Mouse (Mus musculus): ENCODE results near the gene Fbxl5.

The Fbxl5 gene

GRCm38 (mm10) chr5:43781977-43782930 is 39.2 kb downstream of the Fbxl5 start:
- peak; percentile 91 for DNase-seq (ENCODE audit: low read depth)

DNA sequence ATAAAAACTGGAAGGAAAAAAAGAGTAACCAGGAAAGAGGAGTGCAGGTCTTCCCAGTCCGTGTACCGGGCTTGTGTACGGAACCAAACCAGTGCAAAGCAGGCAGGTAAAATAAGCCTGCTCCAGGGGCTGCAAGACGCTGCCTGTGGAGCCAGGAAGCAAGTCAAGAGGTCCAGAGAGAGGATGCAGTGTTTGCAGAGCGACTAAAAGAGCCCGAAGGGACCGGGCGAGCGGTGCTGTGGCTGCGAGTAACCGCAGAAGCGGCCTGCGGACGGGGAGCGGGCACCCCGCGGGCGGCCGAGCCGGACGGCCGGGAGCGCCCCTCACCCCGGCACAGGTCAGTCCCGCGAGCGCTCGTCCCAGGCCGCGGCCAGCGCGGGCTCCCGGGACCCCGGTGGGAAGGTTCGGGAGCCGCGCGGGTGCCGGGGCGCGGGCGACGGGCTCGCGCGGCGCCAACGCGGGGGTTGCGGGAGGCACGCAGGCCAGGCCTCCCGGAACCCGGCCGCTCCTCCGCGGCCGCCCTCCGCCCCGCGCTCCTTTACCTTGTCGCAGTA is 39.9 kb downstream of the Fbxl5 start:
- DNase-seq (ENCODE audit: low read depth): no peak

DNA sequence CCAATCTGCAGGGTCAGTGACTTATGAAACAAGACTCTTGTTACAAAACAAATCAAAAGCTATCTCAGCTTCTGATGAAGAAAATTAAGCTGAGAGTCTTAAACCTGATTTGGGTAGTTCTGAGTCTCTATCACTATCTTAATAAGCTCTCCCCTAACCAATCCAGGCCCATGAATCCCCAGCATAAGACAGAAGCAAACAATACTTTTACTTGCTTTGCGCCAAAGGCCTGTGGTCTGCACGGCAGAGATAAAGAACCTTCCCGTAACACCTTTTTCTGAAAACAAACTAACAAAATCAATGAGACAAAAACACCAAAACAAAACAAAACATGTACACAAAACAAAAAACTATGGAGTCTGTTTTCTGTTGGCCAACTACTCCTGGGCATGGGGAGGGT is 42.9 kb downstream of the Fbxl5 start:
- no peak for DNase-seq (ENCODE audit: low read depth)

DNA sequence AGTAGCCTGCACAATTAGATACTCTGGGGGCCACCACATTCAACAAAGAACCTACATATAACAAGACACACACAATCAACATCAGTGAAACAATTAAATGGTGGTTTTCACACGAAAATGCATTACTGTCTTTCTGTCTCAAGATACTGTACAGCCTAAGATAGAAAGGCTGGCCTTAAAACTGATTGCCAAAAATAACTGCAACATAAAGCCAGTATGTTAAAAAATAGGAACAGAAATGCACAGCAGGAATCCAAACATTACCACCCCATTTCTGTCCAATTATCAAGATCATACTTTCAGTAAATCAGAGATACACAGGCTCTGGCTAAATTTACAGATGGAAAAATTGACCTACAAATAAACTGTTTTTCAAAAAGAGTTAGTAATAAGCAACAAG is 44.4 kb downstream of the Fbxl5 start:
- no peak for DNase-seq (ENCODE audit: low read depth)

DNA sequence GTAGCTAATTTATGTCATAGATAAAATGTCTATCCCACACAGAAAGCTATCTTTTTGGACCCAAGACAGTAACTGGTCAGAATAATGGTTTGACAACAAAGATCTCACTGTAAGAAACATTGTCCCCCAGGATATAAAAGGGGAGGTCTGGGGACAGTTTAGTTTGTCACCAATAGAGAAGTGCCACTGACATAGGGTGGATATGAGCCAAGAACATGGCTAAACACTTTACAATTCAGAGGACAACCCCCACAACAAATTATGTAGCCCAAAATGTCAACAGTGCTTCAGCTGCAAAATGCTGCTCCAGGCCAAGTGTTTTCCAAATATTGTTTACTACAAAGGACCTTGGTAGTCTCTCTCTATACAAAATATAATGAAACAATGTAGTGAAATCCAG is 45.0 kb downstream of the Fbxl5 start:
- DNase-seq (ENCODE audit: low read depth): no peak

- no peak for DNase-seq (ENCODE audit: low read depth)
Measured at GRCm38 (mm10) chr5:43771555-43771954, 49.9 kb downstream of the Fbxl5 start.

DNA sequence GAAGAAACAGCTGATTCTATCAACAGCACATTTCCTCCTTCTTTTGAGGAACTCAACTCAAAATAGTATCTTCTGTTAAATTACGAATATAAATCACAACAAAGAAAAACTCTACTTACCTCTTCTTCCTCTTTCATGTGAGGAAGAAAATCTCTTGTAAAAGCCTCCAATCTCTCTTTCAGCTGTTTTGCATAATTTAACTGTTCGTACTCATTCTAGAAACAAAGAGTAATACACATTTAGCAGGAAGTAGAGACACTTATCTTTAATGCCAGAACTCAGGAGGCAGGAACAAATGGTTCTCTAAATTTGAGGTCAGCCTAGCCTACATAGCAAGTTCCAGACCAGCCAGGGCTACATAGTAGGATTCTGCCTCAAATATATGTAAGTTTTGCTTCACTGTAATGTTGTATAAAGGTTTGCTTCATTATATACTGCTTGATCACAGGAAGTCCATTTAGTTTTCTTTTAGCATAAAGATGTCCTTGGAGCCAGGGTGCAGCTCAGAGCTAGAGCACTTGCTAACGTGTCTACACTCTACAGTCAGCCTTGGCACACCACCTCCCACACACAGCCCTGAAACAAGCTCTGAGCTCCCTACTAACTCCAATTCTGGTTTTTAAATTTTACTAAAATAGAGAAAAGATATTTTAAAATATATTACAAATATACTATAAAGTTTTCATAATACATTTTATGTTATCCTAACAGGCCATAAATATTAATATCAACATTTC is 50.7 kb downstream of the Fbxl5 start:
- no peak for DNase-seq (ENCODE audit: low read depth)

DNA sequence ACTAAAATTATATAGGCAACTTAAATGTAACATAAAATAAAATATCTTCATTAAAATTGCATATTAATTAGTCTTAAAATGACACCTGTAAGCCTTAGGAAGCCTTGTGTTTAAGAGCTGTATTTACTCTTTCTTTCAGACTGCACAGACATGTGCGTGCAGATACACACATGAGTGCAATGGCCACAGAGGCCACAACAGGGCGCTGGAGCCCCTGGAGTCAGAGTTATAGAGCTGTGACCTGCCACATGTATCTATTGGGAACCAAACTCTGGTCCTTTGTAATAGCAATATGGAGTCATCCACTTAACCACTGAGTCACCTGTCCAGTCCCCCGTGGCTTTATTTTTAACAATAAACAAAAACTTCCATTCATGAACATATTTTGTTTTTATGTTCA is 72.3 kb downstream of the Fbxl5 start:
- DNase-seq (ENCODE audit: low read depth): peak; percentile 11

DNA sequence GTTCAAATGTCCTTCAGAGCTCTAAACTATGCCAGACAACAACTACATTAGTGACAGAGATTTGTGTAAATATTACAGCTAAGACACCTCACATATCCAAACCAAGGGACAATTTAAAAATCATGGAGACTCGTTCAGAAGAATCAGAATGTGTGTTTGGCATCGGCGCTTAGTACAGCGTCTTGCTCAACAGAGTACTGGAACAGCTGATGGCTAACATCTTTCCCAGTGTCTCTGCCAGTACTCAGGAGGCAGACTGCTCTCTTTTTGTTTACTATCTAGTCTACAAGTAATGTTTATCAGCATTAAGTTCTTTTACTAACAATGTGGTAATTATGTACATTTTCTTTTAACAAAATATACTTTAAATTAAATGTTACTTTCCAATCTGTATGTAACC is 73.4 kb downstream of the Fbxl5 start:
- DNase-seq (ENCODE audit: low read depth): no peak

DNA sequence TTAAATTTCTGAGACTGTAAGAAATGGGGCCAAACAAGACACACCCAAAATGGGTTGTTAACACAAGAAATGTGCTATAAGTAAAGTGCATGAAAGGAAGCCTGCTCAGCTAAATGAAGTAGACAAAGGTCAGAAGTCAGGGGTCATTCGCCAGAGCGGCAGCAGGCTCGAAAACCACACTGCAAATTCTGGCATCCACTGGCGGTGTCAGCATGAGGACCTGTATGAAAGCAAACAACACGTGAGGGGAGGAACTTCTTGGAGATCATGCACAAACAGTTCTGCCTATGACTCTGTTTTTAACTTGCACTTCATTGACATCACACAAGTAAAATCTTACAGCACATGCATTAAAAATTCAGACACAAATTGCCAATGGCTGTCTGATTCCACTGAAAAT is 76.3 kb downstream of the Fbxl5 start:
- DNase-seq (ENCODE audit: low read depth): no peak

- DNase-seq (ENCODE audit: low read depth): no peak
Measured at GRCm38 (mm10) chr5:43744187-43744586, 77.3 kb downstream of the Fbxl5 start.

DNA sequence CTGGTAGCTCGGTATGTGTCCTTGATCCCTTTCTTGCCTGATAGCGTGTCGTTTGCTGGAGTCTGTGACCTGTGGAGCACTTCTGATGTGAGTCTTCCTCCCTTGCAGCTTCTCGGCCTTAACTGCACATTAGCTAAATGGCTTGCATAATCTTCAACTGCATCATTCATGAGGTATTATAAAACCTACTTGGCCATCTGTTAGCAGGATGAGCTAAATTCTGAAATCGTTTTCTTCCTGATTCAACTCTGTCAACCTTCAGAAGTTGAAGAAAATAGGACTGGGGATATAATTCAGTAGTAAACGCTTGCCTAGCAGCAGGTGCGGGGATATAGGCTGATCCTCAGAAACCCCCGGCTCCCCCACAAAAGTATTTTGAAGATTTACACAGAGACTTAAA is 89.1 kb downstream of the Fbxl5 start:
- no peak for DNase-seq (ENCODE audit: low read depth)

DNA sequence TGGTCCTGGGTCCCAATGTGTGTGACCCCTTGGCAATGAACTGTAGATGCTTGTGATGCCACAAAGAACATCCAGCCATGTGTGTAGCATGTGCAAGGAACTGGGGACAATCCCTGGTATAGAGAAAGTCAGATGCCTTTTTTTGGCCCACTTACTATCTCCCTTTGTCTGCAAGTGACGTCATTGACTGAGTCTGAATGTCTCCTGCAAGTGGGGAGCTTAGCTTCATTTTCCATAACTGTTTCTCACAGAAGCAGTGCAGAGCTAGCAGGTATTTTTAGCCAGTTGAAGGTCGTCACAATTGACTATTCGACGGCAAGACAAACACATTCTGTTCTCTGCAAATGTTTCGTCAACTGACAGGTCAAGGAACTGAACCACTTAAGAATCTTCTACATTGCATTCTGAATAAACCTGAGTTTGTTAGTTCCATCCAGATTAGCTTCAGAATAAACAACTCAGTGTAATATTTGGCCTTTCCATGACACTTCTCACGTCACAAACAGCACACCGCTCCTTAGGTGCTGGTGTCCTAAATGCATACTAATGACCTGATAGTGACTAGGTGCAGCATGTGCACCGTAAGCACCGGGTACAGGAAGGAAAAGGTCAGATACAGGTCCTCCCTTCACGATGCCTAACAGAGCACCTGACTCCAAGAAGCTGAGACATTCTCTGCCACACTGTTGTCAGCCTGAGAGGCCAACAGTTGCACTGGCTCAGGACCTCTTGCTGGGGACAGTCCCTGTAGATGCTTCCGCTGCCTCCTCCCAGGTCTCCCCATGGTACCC is 92.9 kb downstream of the Fbxl5 start:
- no peak for DNase-seq (ENCODE audit: low read depth)

DNA sequence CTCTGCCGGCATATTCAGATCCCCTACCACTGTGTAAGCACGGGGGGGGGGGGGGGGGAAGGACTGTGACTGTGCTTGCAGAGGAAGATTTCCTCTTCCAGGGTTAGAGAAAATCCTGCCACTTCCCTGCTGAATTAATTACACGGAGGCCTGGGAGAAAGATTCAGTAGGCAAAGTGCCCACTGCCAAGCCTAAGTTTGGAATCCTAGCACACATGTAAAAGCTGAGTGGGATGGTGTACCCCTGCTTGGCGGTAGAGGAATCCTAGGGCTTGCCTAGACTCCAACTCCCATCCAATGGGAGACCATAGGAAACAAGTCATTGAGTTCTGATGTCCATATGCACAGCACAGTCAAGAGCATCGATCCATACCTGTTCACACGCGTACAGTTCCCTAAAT is 97.6 kb downstream of the Fbxl5 start:
- no peak for DNase-seq (ENCODE audit: low read depth)

- no peak for DNase-seq (ENCODE audit: low read depth)
Measured at GRCm38 (mm10) chr5:43722452-43722783, 99.0 kb downstream of the Fbxl5 start.

DNA sequence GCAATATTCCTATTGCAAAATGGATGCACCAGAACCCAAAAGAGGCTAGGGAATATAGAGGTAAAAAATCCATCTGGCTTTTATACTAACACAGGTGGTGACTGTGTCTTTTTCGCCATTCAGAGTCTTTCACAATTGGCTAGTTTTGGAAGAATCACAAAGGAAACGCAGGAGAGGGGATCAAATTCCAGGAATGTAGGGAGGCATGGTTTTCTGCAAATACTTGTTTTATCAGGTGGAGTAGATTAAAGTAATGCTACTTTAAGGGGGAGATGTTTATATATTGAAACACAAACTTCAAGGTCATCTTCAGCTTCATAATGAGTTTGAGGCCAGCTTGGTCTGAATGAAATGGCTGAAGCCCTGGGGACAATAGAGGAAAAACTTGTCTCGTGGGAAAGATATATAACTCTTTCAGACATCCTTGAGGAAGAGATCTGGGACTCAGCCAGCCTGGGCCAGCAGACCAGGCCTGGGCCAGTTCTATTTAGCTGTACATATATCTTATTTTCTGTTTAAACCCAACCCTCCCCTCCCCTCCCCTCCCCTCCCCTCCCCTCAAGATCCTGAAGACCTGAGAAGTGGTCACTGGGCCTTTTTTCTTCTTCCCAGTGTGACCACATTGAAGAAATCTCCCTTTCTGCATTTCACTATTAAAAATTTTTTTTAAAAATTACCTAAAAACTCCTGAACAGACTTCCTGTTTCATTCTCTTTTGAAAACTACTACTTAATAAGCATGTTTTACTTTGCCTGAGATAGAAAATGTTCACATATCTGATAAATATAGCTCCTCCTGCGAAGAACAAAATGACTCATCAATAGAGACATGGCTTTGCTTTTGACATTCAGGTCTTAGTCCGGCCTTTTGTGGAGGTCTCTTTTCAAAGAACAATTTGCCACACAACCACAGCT is 99.6 kb downstream of the Fbxl5 start:
- DNase-seq (ENCODE audit: low read depth): peak; percentile 5

GRCm38 (mm10) chr5:43699240-43699639 is 122.2 kb downstream of the Fbxl5 start:
- no peak for DNase-seq (ENCODE audit: low read depth)

DNA sequence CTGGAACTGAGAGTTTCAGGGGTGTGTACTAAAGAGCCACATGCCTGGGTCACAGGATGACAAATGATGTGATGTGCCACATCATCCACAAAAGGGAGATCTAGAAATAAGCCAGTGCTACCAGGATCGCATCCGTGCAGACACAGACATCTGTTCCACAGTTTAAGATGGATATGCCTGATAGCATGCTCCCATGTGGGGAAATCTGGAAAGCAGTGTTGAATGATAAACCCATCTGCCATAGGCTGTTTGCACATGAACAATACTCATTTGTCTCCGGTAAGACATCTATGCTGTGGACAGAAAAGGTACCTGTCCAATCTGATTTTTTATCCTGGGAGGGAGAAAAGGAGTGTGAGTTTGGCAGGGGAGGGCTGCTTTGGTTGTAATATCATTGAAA is 124.3 kb downstream of the Fbxl5 start:
- no peak for DNase-seq (ENCODE audit: low read depth)
